Mouse (Mus musculus) lung, postnatal 4 days (tissue): Measurements from ENCODE around the gene Grin2c.

Experiments used
- DNase-seq, 2 experiments: peaks; one replicate each; pipeline ENCODE4 v3.0.0; 2021

Grin2c gene

GRCm38 (mm10) chr11:115267061-115267883 lies at the start of gene Grin2c:
Gene Grin2c, minus strand, starts transcription at chr11:115267243.
- no peak for DNase-seq

GRCm38 (mm10) chr11:115314249-115314648 lies 47.2 kb upstream of the Grin2c start:
- DNase-seq, result no peak

- DNase-seq, result no peak
These were observed 41.7 kb upstream of the Grin2c start for GRCm38 (mm10) chr11:115308781-115309180.

GRCm38 (mm10) chr11:115306863-115307262 lies 39.8 kb upstream of the Grin2c start, which contains the start of gene Otop2:
Gene Otop2, plus strand, starts transcription at chr11:115307163.
- no peak for DNase-seq

GRCm38 (mm10) chr11:115303167-115303566 lies 36.1 kb upstream of the Grin2c start:
- DNase-seq, result no peak

GRCm38 (mm10) chr11:115301351-115301750 lies 34.3 kb upstream of the Grin2c start:
- DNase-seq, result no peak

- no peak for DNase-seq
These were observed 33.7 kb upstream of the Grin2c start for GRCm38 (mm10) chr11:115300745-115301144.

- DNase-seq, result no peak
These were observed 31.1 kb upstream of the Grin2c start for GRCm38 (mm10) chr11:115298160-115298559.

- DNase-seq, result peak; percentile 34 to 56
These were observed 30.3 kb upstream of the Grin2c start, which contains the start of gene Fads6 for GRCm38 (mm10) chr11:115297214-115297826. Gene Fads6, minus strand, starts transcription at chr11:115297663.

GRCm38 (mm10) chr11:115296471-115297210 lies 29.6 kb upstream of the Grin2c start:
- DNase-seq, result no peak

- no peak for DNase-seq
These were observed 28.9 kb upstream of the Grin2c start for GRCm38 (mm10) chr11:115295939-115296338.

- no peak for DNase-seq
These were observed 25.8 kb upstream of the Grin2c start for GRCm38 (mm10) chr11:115292631-115293375.

- DNase-seq, result no peak
These were observed 24.5 kb upstream of the Grin2c start for GRCm38 (mm10) chr11:115291503-115291902.

GRCm38 (mm10) chr11:115290919-115291318 lies 23.9 kb upstream of the Grin2c start:
- peak; percentile 66 to 87 for DNase-seq

- no peak for DNase-seq
These were observed 23.3 kb upstream of the Grin2c start for GRCm38 (mm10) chr11:115290314-115290713.

- DNase-seq, result no peak
These were observed 22.8 kb upstream of the Grin2c start for GRCm38 (mm10) chr11:115289885-115290284.

- DNase-seq, result no peak
These were observed 21.3 kb upstream of the Grin2c start for GRCm38 (mm10) chr11:115288305-115288704.

- no peak for DNase-seq
These were observed 20.3 kb upstream of the Grin2c start for GRCm38 (mm10) chr11:115287386-115287785.

- DNase-seq, result no peak
These were observed 19.4 kb upstream of the Grin2c start for GRCm38 (mm10) chr11:115286201-115286993.

GRCm38 (mm10) chr11:115285282-115285681 lies 18.2 kb upstream of the Grin2c start:
- DNase-seq, result no peak

- no peak for DNase-seq
These were observed 17.0 kb upstream of the Grin2c start for GRCm38 (mm10) chr11:115283891-115284620.
